Mouse (Mus musculus) lung, adult 2 months (tissue): ENCODE measurements around the gene Zfp513. TPM values are rescaled to one million over a fixed set of nuclear protein-coding genes. Genes with fewer than 3 reads are reported as not detected.
"Not testable (repeated sequence)": the region's sequence is repeated elsewhere in the genome, so short reads cannot be mapped to it uniquely, and the experiment has no call there.

Experiments
- DNase-seq: peaks from one replicate; pipeline ENCODE4 v3.0.0; 2022
- H3K4me1 ChIP-seq: fragments of 200-500 bp; 2 replicates; pipeline ENCODE4 v1.6.1; 2011; ENCODE audit warnings: low read length; ENCODE audit not compliant: control insufficient read depth, insufficient read depth
- H3K4me3 ChIP-seq: fragments of 200-500 bp; replicated peaks from 2 replicates; pipeline ENCODE3; 2011; ENCODE audit warnings: low read depth, mild to moderate bottlenecking, control low read depth, low read length; ENCODE audit errors: extremely low read depth
- CTCF ChIP-seq: fragments of 200-500 bp; IDR thresholded peaks from 2 replicates; pipeline ENCODE4 v1.5.1; 2011; ENCODE audit warnings: mild to moderate bottlenecking, low read length, control low read depth; ENCODE audit not compliant: insufficient read depth
- POLR2A ChIP-seq: fragments of 200-500 bp; IDR thresholded peaks from 2 replicates; pipeline ENCODE4 v1.6.1; 2011; ENCODE audit warnings: low read depth, mild to moderate bottlenecking, control low read depth, low read length, borderline replicate concordance; ENCODE audit errors: extremely low read depth
- WGBS: fragments of 180-500 bp; shearing (Covaris S2); methylation state at CpG from one replicate; pipeline ENCODE4 v1.1.7; 2018; 5-methylcytosine and 5-hydroxymethylcytosine counted together
- polyA plus RNA-seq: library from polyadenylated mRNA; depleted of rRNA; stranded (reverse); fragments of >200 nt; gene quantifications from 2 replicates; pipeline ENCODE4 v1.2.3, GENCODE M21; 2012

The Zfp513 gene
- polyA plus RNA-seq, 1 experiment: 45.2 TPM

GRCm38 (mm10) chr5:31220448-31221303, 18.6 kb upstream of the Zfp513 start, which contains the start of gene Ppm1g:
TSS of gene Ppm1g (minus strand) at chr5:31220687.
- peak; percentile 100 for DNase-seq
- WGBS: under 1% methylated on average over 70 of the region's 70 CpGs
- peak; percentile 96 for TF ChIP-seq POLR2A
- TF ChIP-seq CTCF: no peak

GRCm38 (mm10) chr5:31219911-31220447, 17.9 kb upstream of the Zfp513 start:
- H3K4me3 ChIP-seq: peak overlapping the region; percentile 80
- peaks cover 6% of the 10 kb centered on the region; the same call in 1 of the 2 replicates for H3K4me1 ChIP-seq
- TF ChIP-seq CTCF: no peak
- no peak for DNase-seq
- under 1% methylated on average over 40 of the region's 40 CpGs for WGBS

More at GRCm38 (mm10) chr5:31220448-31221303, 18.6 kb upstream of the Zfp513 start, which contains the start of gene Ppm1g:
- Histone ChIP-seq H3K4me1 (peaks cover 6% of the 10 kb centered on the region; the same call in 1 of the 2 replicates), H3K4me3 (peak within 1 kb of the TSS; percentile 90)

GRCm38 (mm10) chr5:31219474-31219873, 17.4 kb upstream of the Zfp513 start:
- DNase-seq: no peak
- TF ChIP-seq POLR2A: no peak
- no peak for TF ChIP-seq CTCF
- peak overlapping the region; percentile 80 for H3K4me3 ChIP-seq
- 1% methylated on average over 11 of the region's 11 CpGs for WGBS
- H3K4me1 ChIP-seq: peaks cover 6% of the 10 kb centered on the region; the same call in 1 of the 2 replicates

GRCm38 (mm10) chr5:31219070-31219469, 17.0 kb upstream of the Zfp513 start:
- WGBS: 2% methylated on average over 2 of the region's 2 CpGs
- no peak for DNase-seq
- Histone ChIP-seq H3K4me3 (no peak overlapping the region), H3K4me1 (peaks cover 6% of the 10 kb centered on the region; the same call in 1 of the 2 replicates)
- TF ChIP-seq CTCF: no peak
- TF ChIP-seq POLR2A: no peak

DNA sequence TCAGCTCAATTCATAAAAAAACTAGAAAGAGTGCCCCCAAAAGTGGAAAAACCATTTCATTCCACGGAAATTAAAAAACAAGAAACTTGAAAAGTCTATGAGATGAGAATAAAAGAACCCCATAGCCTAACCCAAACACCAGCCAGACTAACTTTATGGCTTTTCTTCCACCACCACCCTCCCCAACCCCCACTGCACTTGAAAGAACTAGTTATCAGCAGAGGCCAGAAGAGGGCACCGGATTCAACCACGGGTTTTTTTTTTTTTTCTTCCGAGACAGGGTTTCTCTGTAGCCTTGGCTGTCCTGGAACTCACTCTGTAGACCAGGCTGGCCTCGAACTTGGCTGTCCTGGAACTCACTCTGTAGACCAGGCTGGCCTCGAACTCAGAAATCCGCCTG, 16.2 kb upstream of the Zfp513 start:
- 43% methylated on average over 7 of the region's 7 CpGs for WGBS
- peaks cover 6% of the 10 kb centered on the region; the same call in 1 of the 2 replicates for H3K4me1 ChIP-seq
- TF ChIP-seq CTCF: no peak
- no peak for TF ChIP-seq POLR2A
- DNase-seq: no peak
- no peak overlapping the region for H3K4me3 ChIP-seq

GRCm38 (mm10) chr5:31216554-31216953, 14.5 kb upstream of the Zfp513 start:
- WGBS: 86% methylated on average over 6 of the region's 6 CpGs
- H3K4me1 ChIP-seq, DNase-seq, H3K4me3 ChIP-seq: not testable (repeated sequence)

- 92% methylated on average over 6 of the region's 6 CpGs for WGBS
- no peak for DNase-seq
- TF ChIP-seq CTCF: no peak
- no peak for TF ChIP-seq POLR2A
- Histone ChIP-seq H3K4me1 (no peaks in the 10 kb centered on the region; the same call in 1 of the 2 replicates), H3K4me3 (no peak overlapping the region)
Observed at GRCm38 (mm10) chr5:31204421-31204820, 2.3 kb upstream of the Zfp513 start.

GRCm38 (mm10) chr5:31203866-31204265, 1.8 kb upstream of the Zfp513 start:
- H3K4me3 ChIP-seq: no peak overlapping the region
- no peak for DNase-seq
- no peak for TF ChIP-seq POLR2A
- no peak for TF ChIP-seq CTCF
- H3K4me1 ChIP-seq: no peaks in the 10 kb centered on the region; the same call in 1 of the 2 replicates
- 87% methylated on average over 2 of the region's 2 CpGs for WGBS

DNA sequence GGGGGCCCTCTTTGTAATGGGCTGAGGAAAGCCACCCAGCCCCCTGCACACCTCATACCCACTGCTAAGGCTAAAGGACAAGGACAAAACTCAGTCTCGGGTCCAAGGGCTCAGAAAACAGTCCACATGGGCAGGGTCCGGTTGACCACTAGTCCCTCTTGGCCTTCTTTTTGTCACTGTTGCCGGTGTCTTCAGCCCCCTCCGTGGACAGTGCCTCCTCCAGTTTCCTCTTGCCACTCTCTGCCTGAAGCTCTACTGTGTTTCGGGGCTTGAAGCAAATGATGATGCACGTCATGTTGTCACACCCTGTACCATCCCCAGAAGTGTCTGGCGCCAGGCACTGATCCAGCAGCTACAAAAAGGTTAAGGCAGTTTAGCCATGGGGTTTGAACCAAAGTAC, 830 bp upstream of the Zfp513 start:
- H3K4me3 ChIP-seq: no peak overlapping the region
- TF ChIP-seq POLR2A: no peak
- no peak for TF ChIP-seq CTCF
- H3K4me1 ChIP-seq: no peaks in the 10 kb centered on the region; the same call in 1 of the 2 replicates
- 89% methylated on average over 7 of the region's 7 CpGs for WGBS
- DNase-seq: no peak

DNA sequence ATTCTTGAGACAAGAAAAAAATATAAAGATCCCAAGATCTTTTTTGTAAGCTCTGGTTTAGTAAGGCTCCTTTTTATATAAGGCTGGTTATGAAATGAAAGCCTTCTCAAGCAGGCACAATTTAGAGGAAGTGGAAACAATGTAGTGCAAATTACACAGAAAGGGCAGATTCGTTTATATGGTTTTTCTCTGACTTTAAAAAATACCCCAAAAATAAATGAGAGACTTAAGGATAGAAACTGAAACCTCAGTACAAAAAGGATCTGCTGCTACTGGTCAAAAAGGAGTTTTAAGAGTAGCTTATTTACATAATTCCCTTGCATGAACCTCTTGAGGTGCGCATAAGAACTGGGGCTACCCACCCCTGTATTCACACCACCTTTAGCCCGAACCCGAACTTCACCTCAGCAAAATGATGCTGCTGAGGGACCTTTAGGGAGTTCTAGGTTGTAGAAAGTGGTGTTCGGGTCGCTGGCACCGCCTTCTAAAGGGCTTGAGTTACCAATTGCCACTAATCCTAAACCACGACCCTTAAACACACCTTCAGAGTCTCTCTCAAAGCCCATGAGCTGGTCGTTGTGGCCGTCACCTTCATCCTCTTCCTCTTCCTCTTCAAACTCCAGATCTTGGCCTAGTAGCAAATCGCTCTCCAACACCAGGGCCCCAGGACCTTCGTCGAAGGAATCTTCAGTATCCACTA, 911 bp downstream of the Zfp513 start:
- no peak for TF ChIP-seq POLR2A
- WGBS: 10% methylated on average over 13 of the region's 13 CpGs
- no peak for DNase-seq
- Histone ChIP-seq H3K4me3 (peak overlapping the region; percentile 80), H3K4me1 (no peaks in the 10 kb centered on the region; the same call in 1 of the 2 replicates)
